ENCODE assay signal across 15 mouse cellular contexts in genomic region chr2:12019607-12020006, GRCm38 (mm10).
DNase-seq lines count a peak whose midpoint lies in the region; ATAC-seq and TF ChIP-seq lines count a peak whose summit lies in the region.
"Had no signal": no experiment of that assay in that cellular context is flagged by ENCODE, and none has a peak within 500 bp of the region (broad histone marks: within the 10 kb centered on the region; RNA-seq: fewer than 3 reads in every experiment).

No protein-coding gene starts in this region.

- H3K27me3 ChIP-seq in hindbrain, embryonic 12.5 days, result peaks cover 3% of the 10 kb centered on the region; the same call in 1 of the 2 replicates
- H3K27me3 ChIP-seq in hindbrain, embryonic 14.5 days (ENCODE audit: control insufficient read depth, insufficient read depth, low read length), result no peaks in the 10 kb centered on the region
- no peaks in the 10 kb centered on the region for H3K27me3 ChIP-seq in lung, embryonic 16.5 days (ENCODE audit: control insufficient read depth, insufficient read depth, low read depth, low read length)
- H3K27me3 ChIP-seq in hindbrain, postnatal 0 days (ENCODE audit: insufficient read depth, low read length), result no peaks in the 10 kb centered on the region
- peaks cover 42% of the 10 kb centered on the region for H3K27me3 ChIP-seq in midbrain, embryonic 10.5 days (ENCODE audit: low read depth, poor library complexity, severe bottlenecking)
- H3K27me3 ChIP-seq: liver, embryonic 15.5 days had no signal

- H3K4me3 ChIP-seq in hindbrain, embryonic 12.5 days, result no peak overlapping the region
- H3K4me3 ChIP-seq in hindbrain, embryonic 14.5 days (replicated peaks; ENCODE audit: low read length), result no peak overlapping the region
- no peak overlapping the region for H3K4me3 ChIP-seq in lung, embryonic 16.5 days (ENCODE audit: low read length)
- no peak overlapping the region for H3K4me3 ChIP-seq in hindbrain, postnatal 0 days (ENCODE audit: low read length)
- no peak overlapping the region for H3K4me3 ChIP-seq in midbrain, embryonic 10.5 days
- H3K4me3 ChIP-seq: liver, embryonic 15.5 days; midbrain, embryonic 13.5 days; myocyte had no signal

- no peaks in the 10 kb centered on the region for H3K4me1 ChIP-seq in hindbrain, embryonic 12.5 days
- H3K4me1 ChIP-seq in hindbrain, embryonic 14.5 days (replicated peaks; ENCODE audit: control insufficient read depth, insufficient read depth, low read length), result no peaks in the 10 kb centered on the region
- peaks cover 15% of the 10 kb centered on the region for H3K4me1 ChIP-seq in lung, embryonic 16.5 days (replicated peaks; ENCODE audit: control insufficient read depth, insufficient read depth, low read length)
- H3K4me1 ChIP-seq in hindbrain, postnatal 0 days (ENCODE audit: insufficient read depth, low read length), result no peaks in the 10 kb centered on the region
- peaks cover 9% of the 10 kb centered on the region for H3K4me1 ChIP-seq in midbrain, embryonic 10.5 days
- H3K4me1 ChIP-seq: liver, embryonic 15.5 days; midbrain, embryonic 13.5 days had no signal

- H3K36me3 ChIP-seq in hindbrain, embryonic 12.5 days, result no peaks in the 10 kb centered on the region
- H3K36me3 ChIP-seq in hindbrain, embryonic 14.5 days (replicated peaks; ENCODE audit: control insufficient read depth, insufficient read depth), result no peaks in the 10 kb centered on the region
- H3K36me3 ChIP-seq in lung, embryonic 16.5 days (ENCODE audit: control insufficient read depth, insufficient read depth, low read length), result no peaks in the 10 kb centered on the region
- H3K36me3 ChIP-seq in hindbrain, postnatal 0 days (ENCODE audit: insufficient read depth, low read length), result no peaks in the 10 kb centered on the region
- no peaks in the 10 kb centered on the region for H3K36me3 ChIP-seq in midbrain, embryonic 10.5 days
- H3K36me3 ChIP-seq: liver, embryonic 15.5 days; midbrain, embryonic 13.5 days had no signal

- TF ChIP-seq CTCF in hindbrain, postnatal 0 days (IDR thresholded peaks at IDR 0.05; ENCODE audit: low read depth), result no peak

- no peak for DNase-seq in hindbrain, embryonic 14.5 days (ENCODE audit: low spot score)
- no peak for DNase-seq in lung, postnatal 25 days (ENCODE audit: low spot score)
- DNase-seq in hindbrain, postnatal 0 days (ENCODE audit: low spot score), result peak; percentile 3
- peak; percentile 14 for DNase-seq in lung, postnatal 36 days
- no peak for DNase-seq in midbrain, embryonic 10.5 days (ENCODE audit: low spot score)
- no peak for DNase-seq in urinary bladder, postnatal 25 days (ENCODE audit: low spot score)
- DNase-seq: B cell, adult 2 months; cerebellum, postnatal 25 days; layer of hippocampus, postnatal 36 days; thymus, adult 2 months had no signal

- no peak overlapping the region for H3K4me2 ChIP-seq in hindbrain, embryonic 12.5 days (replicated peaks)
- no peak overlapping the region for H3K4me2 ChIP-seq in hindbrain, embryonic 14.5 days (replicated peaks)
- no peak overlapping the region for H3K4me2 ChIP-seq in lung, embryonic 16.5 days (ENCODE audit: low read depth, low read length)
- no peak overlapping the region for H3K4me2 ChIP-seq in hindbrain, postnatal 0 days (ENCODE audit: low read depth, low read length)
- H3K4me2 ChIP-seq: liver, embryonic 15.5 days; midbrain, embryonic 13.5 days had no signal

- no peak overlapping the region for H3K27ac ChIP-seq in hindbrain, embryonic 12.5 days
- no peak overlapping the region for H3K27ac ChIP-seq in hindbrain, embryonic 14.5 days
- H3K27ac ChIP-seq in lung, embryonic 16.5 days (ENCODE audit: low read length), result no peak overlapping the region
- no peak overlapping the region for H3K27ac ChIP-seq in hindbrain, postnatal 0 days
- no peak overlapping the region for H3K27ac ChIP-seq in midbrain, embryonic 10.5 days (replicated peaks)
- H3K27ac ChIP-seq: liver, embryonic 15.5 days; midbrain, embryonic 13.5 days had no signal

- 24% methylated on average over 1 of the region's 1 CpGs for WGBS in hindbrain, embryonic 12.5 days
- WGBS in hindbrain, embryonic 14.5 days, result 15% methylated on average over 1 of the region's 1 CpGs
- WGBS in lung, embryonic 16.5 days, result 45% methylated on average over 1 of the region's 1 CpGs
- 21% methylated on average over 1 of the region's 1 CpGs for WGBS in hindbrain, postnatal 0 days
- WGBS in midbrain, embryonic 10.5 days, result 43% methylated on average over 1 of the region's 1 CpGs

- peak; percentile 13; the same call in 1 of the 2 replicates for ATAC-seq in hindbrain, embryonic 12.5 days (ENCODE audit: low FRiP score)
- ATAC-seq in hindbrain, embryonic 14.5 days (ENCODE audit: low FRiP score), result no peak
- peak; percentile 26 for ATAC-seq in lung, embryonic 16.5 days (ENCODE audit: low read depth)
- 0 out of 2 replicates have a peak, but pooled peaks have one; percentile 21 for ATAC-seq in hindbrain, postnatal 0 days
- ATAC-seq: midbrain, embryonic 13.5 days had no signal

- no peaks in the 10 kb centered on the region for H3K9me3 ChIP-seq in hindbrain, embryonic 12.5 days (replicated peaks)
- no peaks in the 10 kb centered on the region for H3K9me3 ChIP-seq in hindbrain, embryonic 14.5 days (ENCODE audit: control insufficient read depth, low read length)
- no peaks in the 10 kb centered on the region for H3K9me3 ChIP-seq in lung, embryonic 16.5 days (ENCODE audit: control insufficient read depth, low read length)
- H3K9me3 ChIP-seq in hindbrain, postnatal 0 days (ENCODE audit: low read length), result no peaks in the 10 kb centered on the region
- no peaks in the 10 kb centered on the region for H3K9me3 ChIP-seq in midbrain, embryonic 10.5 days (replicated peaks)
- H3K9me3 ChIP-seq: liver, embryonic 15.5 days; midbrain, embryonic 13.5 days had no signal

- no peak overlapping the region for H3K9ac ChIP-seq in hindbrain, embryonic 12.5 days
- H3K9ac ChIP-seq in hindbrain, embryonic 14.5 days, result no peak overlapping the region
- H3K9ac ChIP-seq in lung, embryonic 16.5 days (ENCODE audit: low read length), result no peak overlapping the region
- no peak overlapping the region for H3K9ac ChIP-seq in hindbrain, postnatal 0 days (replicated peaks; ENCODE audit: low read length)
- H3K9ac ChIP-seq: liver, embryonic 15.5 days; midbrain, embryonic 13.5 days had no signal

Comparison
In these comparisons a context has a peak if more than half of its experiments do, and no peak if none do; other contexts are left out.
1. DNase-seq: peak in hindbrain, postnatal 0 days (single experiment) and lung, postnatal 36 days (single experiment); none in hindbrain, embryonic 14.5 days (single experiment), lung, postnatal 25 days (single experiment), midbrain, embryonic 10.5 days (single experiment) and urinary bladder, postnatal 25 days (single experiment).